Mouse (Mus musculus) megakaryocyte progenitor cell, adult 5-6 weeks (primary cell): ENCODE results near the gene Plscr3. TPM values are rescaled to one million over a fixed set of nuclear protein-coding genes. Genes with fewer than 3 reads are reported as not detected.

Experiments used
- ATAC-seq: replicated peaks from 2 replicates; pipeline ENCODE4 v1.8.0; 2016; ENCODE audit warnings: mild to moderate bottlenecking, moderate TSS enrichment, inconsistent platforms; ENCODE audit not compliant: poor library complexity
- total RNA-seq, 2 experiments: library from RNA; stranded (forward) in 1 of 2; stranded (reverse) in 1 of 2; fragments of 157-497, 149-512 nt in 1 of 2; fragments of 200-1000 nt in 1 of 2; gene quantifications; 2 replicates each; pipeline versions ENCODE4 v1.2.3 to v1.2.4; 2015 to 2017

Gene Plscr3
- total RNA-seq, 2 experiments from 2014 or later: 32.9 to 60.6 TPM

- ATAC-seq: peak; percentile 70
Observed at GRCm38 (mm10) chr11:69886907-69887635, 40.9 kb downstream of the Plscr3 start.

DNA sequence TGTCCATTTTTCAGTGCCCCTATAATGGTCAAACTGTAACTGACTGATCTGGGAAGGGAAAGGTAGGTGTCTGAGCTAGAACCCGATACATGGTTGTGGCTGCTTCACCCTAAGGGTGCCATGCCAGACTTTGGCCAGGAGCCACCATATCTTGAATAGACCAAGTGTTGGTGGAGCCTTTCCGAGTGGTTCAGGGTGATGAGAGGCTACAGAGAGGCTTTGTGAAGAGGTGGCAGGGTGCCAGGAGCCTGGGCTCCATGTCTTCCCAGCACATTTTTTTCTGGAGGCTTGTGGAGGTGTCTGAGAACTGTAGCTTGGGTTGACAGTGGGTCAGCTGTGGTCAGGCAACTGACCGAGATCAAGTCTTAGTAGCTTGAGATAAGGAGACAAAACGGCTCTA lies 45.3 kb downstream of the Plscr3 start:
- peak; percentile 40 for ATAC-seq

DNA sequence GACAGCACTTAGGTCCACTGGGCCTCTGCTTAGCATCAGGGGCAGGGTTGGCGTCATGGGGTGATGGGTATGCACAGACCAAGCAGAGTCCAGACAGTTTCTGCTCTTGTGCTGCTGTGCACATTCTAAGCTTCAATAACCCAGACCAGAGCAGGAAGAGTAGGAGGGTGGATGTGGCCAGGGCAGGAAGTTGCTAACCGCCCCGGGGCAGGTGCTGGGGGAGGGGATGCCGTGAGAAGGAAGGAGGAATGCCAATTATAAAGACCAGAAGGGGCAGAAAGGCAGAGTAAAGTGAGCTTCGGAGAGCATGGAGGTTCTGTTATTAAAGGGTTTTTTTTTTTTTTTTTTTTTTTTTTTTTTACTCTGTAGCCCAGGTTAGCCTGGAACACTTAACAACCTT lies 48.5 kb downstream of the Plscr3 start:
- peak; percentile 70 for ATAC-seq

- peak; percentile 79 for ATAC-seq
Observed at GRCm38 (mm10) chr11:69895291-69895690, 49.1 kb downstream of the Plscr3 start, which contains the start of gene Acap1. Gene Acap1 (minus strand): TSS chr11:69895539.

DNA sequence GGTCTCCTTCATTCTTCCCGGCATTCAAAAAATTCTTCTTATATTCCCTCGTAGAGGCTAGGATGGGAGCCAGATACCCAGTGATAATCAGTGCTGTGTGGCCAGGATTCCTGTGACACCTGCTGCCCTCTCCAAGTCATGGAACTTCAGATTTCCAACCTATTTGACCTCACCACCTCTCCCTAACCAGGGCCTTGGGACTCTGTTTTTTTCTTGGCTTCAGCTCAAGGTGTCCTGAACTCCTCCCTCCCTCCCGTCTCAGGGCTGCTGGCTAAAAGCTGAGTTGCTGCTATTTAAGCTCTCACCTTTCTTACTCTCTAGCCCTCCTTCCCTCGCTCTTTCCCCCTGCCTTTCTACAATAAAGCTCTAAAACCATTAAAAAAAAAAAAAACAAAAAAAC lies 53.7 kb downstream of the Plscr3 start:
- no peak for ATAC-seq

GRCm38 (mm10) chr11:69900471-69901405 lies 54.6 kb downstream of the Plscr3 start, which contains the start of the genes 2810408A11Rik and Neurl4:
Gene 2810408A11Rik (minus strand): TSS chr11:69900987.
Gene Neurl4 (plus strand): TSS chr11:69901072.
- peak; percentile 83 for ATAC-seq

DNA sequence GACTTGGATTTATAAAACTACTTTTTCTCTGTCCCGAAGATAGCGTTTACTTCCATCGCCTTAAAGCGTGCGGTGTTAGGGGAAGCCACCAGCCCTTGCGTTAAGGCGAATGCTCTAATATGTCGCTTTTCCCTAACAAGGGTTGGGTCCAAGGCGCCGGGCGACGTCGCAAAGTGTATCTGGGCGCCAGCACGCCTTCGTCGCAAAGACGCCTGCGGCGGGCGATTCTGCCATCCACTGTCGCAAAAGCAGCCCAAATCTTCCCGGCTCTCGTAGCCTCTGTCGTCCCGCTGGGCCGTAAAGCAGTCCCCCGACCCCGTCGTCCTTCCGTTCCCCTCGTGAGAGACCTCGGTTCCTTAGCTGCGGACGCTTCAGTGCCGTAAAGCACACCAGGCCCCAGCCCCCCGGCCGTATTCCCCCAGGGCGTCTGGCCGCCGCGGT lies 55.2 kb downstream of the Plscr3 start:
- peak; percentile 87 for ATAC-seq

Other genes with a start within 250 kb of the Plscr3 start
Only the 30 nearest of the 43 such genes appear.
- gene Tnfsf13, start 160.6 kb upstream of the Plscr3 start, total RNA-seq (2015): 28.5 and 31.9 TPM in 2 replicates
- 49.4 and 53.7 TPM in 2 replicates for gene Tnfsf13, start 160.6 kb upstream of the Plscr3 start, total RNA-seq (2017)
- 0.88 and 2.0 TPM in 2 replicates for gene Tnfsf12, start 150.5 kb upstream of the Plscr3 start, total RNA-seq (2015)
- 0.75 and 1.0 TPM in 2 replicates for gene Tnfsf12, start 150.5 kb upstream of the Plscr3 start, total RNA-seq (2017)
- 7.5 and 9.4 TPM in 2 replicates for gene Tnfsfm13, start 150.3 kb upstream of the Plscr3 start, total RNA-seq (2015)
- gene Tnfsfm13, start 150.3 kb upstream of the Plscr3 start, total RNA-seq (2017): 6.1 and 7.9 TPM in 2 replicates
- 140 and 147 TPM in 2 replicates for gene Polr2a, start 87.7 kb upstream of the Plscr3 start, total RNA-seq (2015)
- 21.0 and 34.4 TPM in 2 replicates for gene Polr2a, start 87.7 kb upstream of the Plscr3 start, total RNA-seq (2017)
- gene Slc35g3, start 84.4 kb upstream of the Plscr3 start, total RNA-seq (2015): not detected in 2 replicates
- gene Slc35g3, start 84.4 kb upstream of the Plscr3 start, total RNA-seq (2017): not detected in 2 replicates
- gene Zbtb4, start 80.5 kb upstream of the Plscr3 start, total RNA-seq (2015): 1.3 and 1.5 TPM in 2 replicates
- 0.51 and 0.54 TPM in 2 replicates for gene Zbtb4, start 80.5 kb upstream of the Plscr3 start, total RNA-seq (2017)
- 0.24 and 1.6 TPM in 2 replicates for gene Chrnb1, start 50.4 kb upstream of the Plscr3 start, total RNA-seq (2015)
- gene Chrnb1, start 50.4 kb upstream of the Plscr3 start, total RNA-seq (2017): 0.04 and 0.44 TPM in 2 replicates
- 0.22 and 0.52 TPM in 2 replicates for gene Fgf11, start 44.5 kb upstream of the Plscr3 start, total RNA-seq (2015)
- 0.21 and 0.41 TPM in 2 replicates for gene Fgf11, start 44.5 kb upstream of the Plscr3 start, total RNA-seq (2017)
- gene Tmem102, start 40.8 kb upstream of the Plscr3 start, total RNA-seq (2015): not detected in 2 replicates
- gene Tmem102, start 40.8 kb upstream of the Plscr3 start, total RNA-seq (2017): not detected in 2 replicates
- not detected in 2 replicates for gene Gm39566, start 31.1 kb upstream of the Plscr3 start, total RNA-seq (2015)
- gene Gm39566, start 31.1 kb upstream of the Plscr3 start, total RNA-seq (2017): not detected in 2 replicates
- gene Spem2, start 27.9 kb upstream of the Plscr3 start, total RNA-seq (2015): not detected in 2 replicates
- not detected in 2 replicates for gene Spem2, start 27.9 kb upstream of the Plscr3 start, total RNA-seq (2017)
- not detected in 2 replicates for gene Spem1, start 24.2 kb upstream of the Plscr3 start, total RNA-seq (2015)
- gene Spem1, start 24.2 kb upstream of the Plscr3 start, total RNA-seq (2017): 0.79 TPM in 1 of 2 replicates, not detected in the other
- 8.4 and 10.8 TPM in 2 replicates for gene Nlgn2, start 8.6 kb upstream of the Plscr3 start, total RNA-seq (2015)
- gene Nlgn2, start 8.6 kb upstream of the Plscr3 start, total RNA-seq (2017): 3.5 and 6.2 TPM in 2 replicates
- 240 and 307 TPM in 2 replicates for gene Tmem256, start 7.9 kb upstream of the Plscr3 start, total RNA-seq (2015)
- 174 and 238 TPM in 2 replicates for gene Tmem256, start 7.9 kb upstream of the Plscr3 start, total RNA-seq (2017)
- gene Tnk1, start 12.4 kb downstream of the Plscr3 start, total RNA-seq (2015): 0.32 TPM in 1 of 2 replicates, not detected in the other
- gene Tnk1, start 12.4 kb downstream of the Plscr3 start, total RNA-seq (2017): 0.54 TPM in 1 of 2 replicates, not detected in the other
- gene Tmem95, start 31.6 kb downstream of the Plscr3 start, total RNA-seq (2015): not detected in 2 replicates
- not detected in 2 replicates for gene Tmem95, start 31.6 kb downstream of the Plscr3 start, total RNA-seq (2017)
- gene Kctd11, start 35.0 kb downstream of the Plscr3 start, total RNA-seq (2015): 1.1 and 2.3 TPM in 2 replicates
- gene Kctd11, start 35.0 kb downstream of the Plscr3 start, total RNA-seq (2017): 0.88 and 1.9 TPM in 2 replicates
- gene Acap1, start 49.2 kb downstream of the Plscr3 start, total RNA-seq (2015): 23.6 and 24.7 TPM in 2 replicates
- 59.2 and 67.5 TPM in 2 replicates for gene Acap1, start 49.2 kb downstream of the Plscr3 start, total RNA-seq (2017)
- 1.9 and 3.0 TPM in 2 replicates for gene 2810408A11Rik, start 54.6 kb downstream of the Plscr3 start, total RNA-seq (2015)
- gene 2810408A11Rik, start 54.6 kb downstream of the Plscr3 start, total RNA-seq (2017): 1.7 and 6.6 TPM in 2 replicates
- 9.5 and 11.0 TPM in 2 replicates for gene Neurl4, start 54.7 kb downstream of the Plscr3 start, total RNA-seq (2015)
- 20.2 and 21.6 TPM in 2 replicates for gene Neurl4, start 54.7 kb downstream of the Plscr3 start, total RNA-seq (2017)
- 106 and 114 TPM in 2 replicates for gene Gps2, start 67.5 kb downstream of the Plscr3 start, total RNA-seq (2015)
- gene Gps2, start 67.5 kb downstream of the Plscr3 start, total RNA-seq (2017): 46.2 and 56.3 TPM in 2 replicates
- gene Eif5a, start 75.6 kb downstream of the Plscr3 start, total RNA-seq (2015): 1,355 and 1,412 TPM in 2 replicates
- 1,221 and 1,257 TPM in 2 replicates for gene Eif5a, start 75.6 kb downstream of the Plscr3 start, total RNA-seq (2017)
- 0.32 TPM in 1 of 2 replicates, not detected in the other for gene Ybx2, start 89.4 kb downstream of the Plscr3 start, total RNA-seq (2015)
- gene Ybx2, start 89.4 kb downstream of the Plscr3 start, total RNA-seq (2017): not detected in 2 replicates
- gene Slc2a4, start 101.8 kb downstream of the Plscr3 start, total RNA-seq (2015): 0.22 TPM in 1 of 2 replicates, not detected in the other
- not detected in 2 replicates for gene Slc2a4, start 101.8 kb downstream of the Plscr3 start, total RNA-seq (2017)
- not detected in 2 replicates for gene Cldn7, start 118.4 kb downstream of the Plscr3 start, total RNA-seq (2015)
- not detected in 2 replicates for gene Cldn7, start 118.4 kb downstream of the Plscr3 start, total RNA-seq (2017)
- gene Ctdnep1, start 134.8 kb downstream of the Plscr3 start, total RNA-seq (2015): 131 and 135 TPM in 2 replicates
- 28.7 and 33.7 TPM in 2 replicates for gene Ctdnep1, start 134.8 kb downstream of the Plscr3 start, total RNA-seq (2017)
- gene Elp5, start 136.1 kb downstream of the Plscr3 start, total RNA-seq (2015): 110 and 129 TPM in 2 replicates
- 57.5 and 66.1 TPM in 2 replicates for gene Elp5, start 136.1 kb downstream of the Plscr3 start, total RNA-seq (2017)
- 387 and 444 TPM in 2 replicates for gene Gabarap, start 144.8 kb downstream of the Plscr3 start, total RNA-seq (2015)
- gene Gabarap, start 144.8 kb downstream of the Plscr3 start, total RNA-seq (2017): 242 and 274 TPM in 2 replicates
- 34.5 and 37.9 TPM in 2 replicates for gene Phf23, start 149.4 kb downstream of the Plscr3 start, total RNA-seq (2015)
- 31.7 and 40.0 TPM in 2 replicates for gene Phf23, start 149.4 kb downstream of the Plscr3 start, total RNA-seq (2017)
- gene Dvl2, start 154.2 kb downstream of the Plscr3 start, total RNA-seq (2015): 9.5 and 9.8 TPM in 2 replicates
- 9.5 and 14.7 TPM in 2 replicates for gene Dvl2, start 154.2 kb downstream of the Plscr3 start, total RNA-seq (2017)